Mouse (Mus musculus): Measurements from ENCODE around the gene Srsf12. TPM values are rescaled to one million over a fixed set of nuclear protein-coding genes. Genes with fewer than 3 reads are reported as not detected.

Srsf12 gene
- polyA plus RNA-seq, 1 experiment from 2014 or later = 40.9 TPM

GRCm38 (mm10) chr4:33229639-33230038, 20.8 kb downstream of the Srsf12 start:
- no peaks in the 10 kb centered on the region for H3K4me1 ChIP-seq (replicated peaks)
- no peaks in the 10 kb centered on the region for H3K9me3 ChIP-seq
- no peaks in the 10 kb centered on the region for H3K27me3 ChIP-seq
- H3K4me2 ChIP-seq = no peak overlapping the region
- no peak overlapping the region for H3K9ac ChIP-seq
- no peak overlapping the region for H3K27ac ChIP-seq
- no peak for ATAC-seq (ENCODE audit: low FRiP score)
- H3K36me3 ChIP-seq = peaks cover 40% of the 10 kb centered on the region
- WGBS = 84% methylated on average over 4 of the region's 4 CpGs
- no peak overlapping the region for H3K4me3 ChIP-seq

GRCm38 (mm10) chr4:33230881-33231280, 22.1 kb downstream of the Srsf12 start:
- WGBS = 93% methylated on average over 18 of the region's 18 CpGs
- Histone ChIP-seq H3K27ac (no peak overlapping the region), H3K36me3 (peaks cover 37% of the 10 kb centered on the region), H3K27me3 (no peaks in the 10 kb centered on the region), H3K9ac (no peak overlapping the region), H3K4me1 (replicated peaks) (no peaks in the 10 kb centered on the region), H3K9me3 (no peaks in the 10 kb centered on the region), H3K4me3 (no peak overlapping the region), H3K4me2 (no peak overlapping the region)
- ATAC-seq (ENCODE audit: low FRiP score) = no peak

GRCm38 (mm10) chr4:33242536-33242935, 33.7 kb downstream of the Srsf12 start:
- no peak for ATAC-seq (ENCODE audit: low FRiP score)
- Histone ChIP-seq H3K9me3 (no peaks in the 10 kb centered on the region), H3K4me1 (replicated peaks) (peaks cover 26% of the 10 kb centered on the region), H3K4me2 (no peak overlapping the region), H3K27ac (0 out of 2 replicates have a peak overlapping the region, but pooled peaks have one; percentile 18), H3K4me3 (no peak overlapping the region), H3K27me3 (no peaks in the 10 kb centered on the region), H3K9ac (no peak overlapping the region), H3K36me3 (peaks cover 41% of the 10 kb centered on the region)
- WGBS = 70% methylated on average over 5 of the region's 5 CpGs

- no peak for ATAC-seq (ENCODE audit: low FRiP score)
- 84% methylated on average over 12 of the region's 12 CpGs for WGBS
- no peak overlapping the region for H3K4me3 ChIP-seq
- peaks cover 41% of the 10 kb centered on the region for H3K36me3 ChIP-seq
- no peaks in the 10 kb centered on the region for H3K9me3 ChIP-seq
- H3K9ac ChIP-seq = no peak overlapping the region
- peaks cover 26% of the 10 kb centered on the region for H3K4me1 ChIP-seq (replicated peaks)
- 0 out of 2 replicates have a peak overlapping the region, but pooled peaks have one; percentile 18 for H3K27ac ChIP-seq
- no peak overlapping the region for H3K4me2 ChIP-seq
- no peaks in the 10 kb centered on the region for H3K27me3 ChIP-seq
Measured at GRCm38 (mm10) chr4:33243016-33243758, 34.4 kb downstream of the Srsf12 start.

GRCm38 (mm10) chr4:33243921-33244320, 35.1 kb downstream of the Srsf12 start:
- Histone ChIP-seq H3K9ac (no peak overlapping the region), H3K4me1 (replicated peaks) (peaks cover 26% of the 10 kb centered on the region), H3K36me3 (peaks cover 41% of the 10 kb centered on the region), H3K4me2 (no peak overlapping the region), H3K27me3 (no peaks in the 10 kb centered on the region), H3K27ac (no peak overlapping the region), H3K9me3 (no peaks in the 10 kb centered on the region), H3K4me3 (no peak overlapping the region)
- ATAC-seq (ENCODE audit: low FRiP score) = no peak
- WGBS = 92% methylated on average over 4 of the region's 4 CpGs

GRCm38 (mm10) chr4:33245853-33246395, 37.1 kb downstream of the Srsf12 start:
- Histone ChIP-seq H3K4me3 (peak overlapping the region; percentile 91; the same call in 1 of the 2 replicates), H3K27ac (no peak overlapping the region), H3K36me3 (peaks cover 41% of the 10 kb centered on the region), H3K4me2 (peak overlapping the region; percentile 70), H3K9ac (no peak overlapping the region; the same call in 1 of the 2 replicates), H3K27me3 (no peaks in the 10 kb centered on the region), H3K4me1 (replicated peaks) (peaks cover 26% of the 10 kb centered on the region), H3K9me3 (no peaks in the 10 kb centered on the region)
- 91% methylated on average over 14 of the region's 14 CpGs for WGBS
- no peak for ATAC-seq (ENCODE audit: low FRiP score)

- H3K4me1 ChIP-seq (replicated peaks) = peaks cover 22% of the 10 kb centered on the region
- peak overlapping the region; percentile 100 for H3K27ac ChIP-seq
- peak overlapping the region; percentile 70 for H3K4me2 ChIP-seq
- WGBS = under 1% methylated on average over 56 of the region's 60 CpGs
- H3K9me3 ChIP-seq = no peaks in the 10 kb centered on the region
- ATAC-seq (ENCODE audit: low FRiP score) = peak; percentile 91
- no peaks in the 10 kb centered on the region for H3K27me3 ChIP-seq
- peak overlapping the region; percentile 91 for H3K4me3 ChIP-seq
- H3K9ac ChIP-seq = peak overlapping the region; percentile 98
- peaks cover 37% of the 10 kb centered on the region for H3K36me3 ChIP-seq
Measured at GRCm38 (mm10) chr4:33247479-33248053, 38.8 kb downstream of the Srsf12 start.

- Histone ChIP-seq H3K9ac (peak overlapping the region; percentile 98), H3K4me3 (peak overlapping the region; percentile 91), H3K27ac (peak overlapping the region; percentile 100), H3K4me2 (peak overlapping the region; percentile 51), H3K9me3 (no peaks in the 10 kb centered on the region), H3K36me3 (peaks cover 30% of the 10 kb centered on the region), H3K4me1 (replicated peaks) (peaks cover 17% of the 10 kb centered on the region), H3K27me3 (no peaks in the 10 kb centered on the region)
- WGBS = under 1% methylated on average over 83 of the region's 88 CpGs
- peak; percentile 94 for ATAC-seq (ENCODE audit: low FRiP score)
Measured at GRCm38 (mm10) chr4:33248062-33248889, 39.5 kb downstream of the Srsf12 start.

- peak overlapping the region; percentile 51 for H3K4me2 ChIP-seq
- peak overlapping the region; percentile 100 for H3K27ac ChIP-seq
- 3% methylated on average over 4 of the region's 4 CpGs for WGBS
- H3K9me3 ChIP-seq = no peaks in the 10 kb centered on the region
- H3K9ac ChIP-seq = peak overlapping the region; percentile 98
- peaks cover 24% of the 10 kb centered on the region for H3K36me3 ChIP-seq
- peaks cover 17% of the 10 kb centered on the region for H3K4me1 ChIP-seq (replicated peaks)
- H3K4me3 ChIP-seq = peak overlapping the region; percentile 91
- no peak for ATAC-seq (ENCODE audit: low FRiP score)
- H3K27me3 ChIP-seq = no peaks in the 10 kb centered on the region
Measured at GRCm38 (mm10) chr4:33248915-33249314, 40.1 kb downstream of the Srsf12 start.

GRCm38 (mm10) chr4:33249716-33250230, 41.0 kb downstream of the Srsf12 start:
- H3K9ac ChIP-seq = no peak overlapping the region
- no peak overlapping the region for H3K4me3 ChIP-seq
- ATAC-seq (ENCODE audit: low FRiP score) = no peak
- H3K9me3 ChIP-seq = no peaks in the 10 kb centered on the region
- peaks cover 17% of the 10 kb centered on the region for H3K4me1 ChIP-seq (replicated peaks)
- no peaks in the 10 kb centered on the region for H3K27me3 ChIP-seq
- peaks cover 15% of the 10 kb centered on the region for H3K36me3 ChIP-seq
- no peak overlapping the region for H3K4me2 ChIP-seq
- H3K27ac ChIP-seq = peak overlapping the region; percentile 100; the same call in 1 of the 2 replicates
- 14% methylated on average over 1 of the region's 1 CpGs for WGBS

- ATAC-seq (ENCODE audit: low FRiP score) = no peak
- H3K4me2 ChIP-seq = no peak overlapping the region
- peaks cover 9% of the 10 kb centered on the region for H3K4me1 ChIP-seq (replicated peaks)
- peaks cover 4% of the 10 kb centered on the region for H3K36me3 ChIP-seq
- H3K27me3 ChIP-seq = no peaks in the 10 kb centered on the region
- 91% methylated on average over 2 of the region's 2 CpGs for WGBS
- no peak overlapping the region for H3K4me3 ChIP-seq
- H3K9me3 ChIP-seq = no peaks in the 10 kb centered on the region
- H3K27ac ChIP-seq = no peak overlapping the region
- no peak overlapping the region for H3K9ac ChIP-seq
Measured at GRCm38 (mm10) chr4:33250867-33251266, 42.1 kb downstream of the Srsf12 start.

GRCm38 (mm10) chr4:33254706-33255105, 45.9 kb downstream of the Srsf12 start:
- 41% methylated on average over 4 of the region's 4 CpGs for WGBS
- ATAC-seq (ENCODE audit: low FRiP score) = no peak
- H3K36me3 ChIP-seq = no peaks in the 10 kb centered on the region

More at GRCm38 (mm10) chr4:33254706-33255105, 45.9 kb downstream of the Srsf12 start:
- Histone ChIP-seq H3K27me3 (no peaks in the 10 kb centered on the region), H3K4me1 (replicated peaks) (no peaks in the 10 kb centered on the region), H3K9me3 (no peaks in the 10 kb centered on the region), H3K9ac (no peak overlapping the region), H3K27ac (no peak overlapping the region), H3K4me3 (no peak overlapping the region), H3K4me2 (no peak overlapping the region)

Data from hindbrain, embryonic 13.5 days (tissue).